Mouse (Mus musculus): ENCODE measurements at regions not wholly inside any gene's neighbourhood (a gene's known extent, or its start where the extent isn't known, plus 50 kb on each side); places are given as distances from the start of the nearest gene placed in this dataset.
A peak's percentile ranks its signal among the peaks of the same experiment; 100 is the strongest.
"Not testable (repeated sequence)": the region's sequence is repeated elsewhere in the genome, so short reads cannot be mapped to it uniquely, and the experiment has no call there.

GRCm38 (mm10) chr8:20436956-20437355 is 73.9 kb upstream of the Gm15319 start:
- peak; percentile 38 for DNase-seq

GRCm38 (mm10) chr8:20433236-20433635 is 70.2 kb upstream of the Gm15319 start:
- peak; percentile 25 for DNase-seq

DNA sequence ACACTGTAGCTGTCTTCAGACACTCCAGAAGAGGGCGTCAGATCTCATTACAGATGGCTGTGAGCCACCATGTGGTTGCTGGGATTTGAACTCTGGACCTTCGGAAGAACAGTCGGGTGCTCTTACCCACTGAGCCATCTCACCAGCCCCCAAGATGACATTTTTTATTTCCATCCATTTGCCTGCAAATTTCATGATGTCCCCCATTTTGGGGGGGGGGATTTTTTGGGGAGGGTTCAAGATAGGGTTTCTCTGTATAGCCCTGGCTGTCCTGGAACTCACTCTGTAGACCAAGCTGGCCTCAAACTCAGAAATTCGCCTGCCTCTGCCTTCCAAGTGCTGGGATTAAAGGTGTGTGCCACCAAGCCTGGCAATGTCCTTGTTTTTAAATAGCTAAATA is 66.5 kb upstream of the Gm15319 start:
- peak; percentile 9 for DNase-seq

- not testable (repeated sequence) for DNase-seq
Observed at GRCm38 (mm10) chr8:20424903-20425222, 61.9 kb upstream of the Gm15319 start.

- peak; percentile 100 for DNase-seq
Observed at GRCm38 (mm10) chr8:20424104-20424902, 61.3 kb upstream of the Gm15319 start.

DNA sequence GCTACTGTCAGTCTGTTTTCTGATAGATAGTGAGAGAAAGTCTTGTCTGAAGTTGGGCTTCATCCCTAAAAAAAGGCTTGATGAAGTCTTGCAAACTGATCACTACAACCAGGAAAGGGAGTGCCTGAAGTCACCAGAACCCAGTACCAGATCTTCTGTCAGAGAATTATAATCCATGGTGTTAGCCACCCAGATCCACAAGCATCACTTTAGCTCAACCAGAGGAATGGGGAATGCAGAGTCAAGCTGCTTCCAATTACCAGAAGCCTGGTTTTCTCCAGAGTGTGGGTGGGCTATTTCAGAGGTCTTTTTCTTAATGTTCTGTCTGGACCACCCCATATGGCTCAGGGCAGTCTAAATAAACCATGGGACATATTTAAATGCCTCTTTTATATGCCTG is 57.8 kb upstream of the Gm15319 start:
- DNase-seq = not testable (repeated sequence)
